Mouse (Mus musculus): ENCODE data around the gene Rgs7bp. TPM values are rescaled to one million over a fixed set of nuclear protein-coding genes. Genes with fewer than 3 reads are reported as not detected.
A peak's percentile ranks its signal among the peaks of the same experiment; 100 is the strongest.

Rgs7bp gene
- total RNA-seq (2014; rRNA removed): 18.5 and 19.8 TPM in 2 replicates
- 11.6 and 11.8 TPM in 2 replicates for polyA plus RNA-seq (2015; fragmentation: Nextera tagmentation; extraction: Ambion mirVana)

DNA sequence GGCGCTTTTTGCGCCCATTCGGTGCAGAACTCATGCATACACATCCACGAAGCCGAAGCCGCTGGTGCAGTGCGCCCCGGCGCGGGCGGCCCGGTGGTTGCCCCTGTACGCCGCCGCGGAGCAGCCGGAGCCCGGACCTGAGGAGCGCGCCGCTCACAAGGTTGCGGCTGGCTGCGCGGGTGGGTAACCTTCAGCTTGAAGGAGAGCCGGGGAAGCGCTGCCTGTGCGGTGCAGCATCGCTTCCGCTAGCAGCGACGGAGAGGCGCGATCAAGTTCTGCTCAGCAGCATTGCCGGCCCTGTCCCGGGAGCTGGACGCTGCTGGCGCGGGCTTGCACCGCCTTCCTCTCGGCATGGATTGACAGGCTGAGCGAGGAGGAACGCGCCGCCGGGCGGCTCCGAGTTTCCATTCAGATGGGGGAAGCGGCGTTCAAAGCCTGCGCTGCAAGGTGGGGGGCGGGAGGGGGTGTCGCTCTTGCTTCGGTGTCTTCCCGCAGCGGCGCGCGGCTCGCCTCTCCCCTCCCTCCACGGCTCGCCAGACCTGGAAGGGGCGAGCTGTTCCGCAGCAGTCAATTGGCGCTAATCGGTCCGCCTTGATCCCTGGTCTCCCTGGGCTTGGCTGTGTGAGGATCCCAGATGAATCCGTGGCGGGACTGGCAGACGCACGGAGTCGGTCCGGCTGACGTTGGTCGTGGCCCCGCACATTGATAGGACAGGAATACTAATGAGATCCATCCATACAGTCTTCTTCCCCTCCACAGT, at the start of gene Rgs7bp:
Gene Rgs7bp, minus strand, starts transcription at position 750 of the 760 bp plus-strand sequence.
- Histone ChIP-seq H3K9ac (replicated peaks; ENCODE audit: low read length) (peak within 1 kb of the TSS; percentile 72), H3K4me2 (ENCODE audit: low read depth, low read length) (peak within 1 kb of the TSS; percentile 55), H3K36me3 (ENCODE audit: insufficient read depth, low read length) (no peaks in the 10 kb centered on the region), H3K4me1 (ENCODE audit: insufficient read depth, low read length) (peaks cover 5% of the 10 kb centered on the region; the same call in 1 of the 2 replicates), H3K27ac (peak within 1 kb of the TSS; percentile 91), H3K27me3 (ENCODE audit: insufficient read depth, low read length) (no peaks in the 10 kb centered on the region), H3K9me3 (ENCODE audit: low read length) (no peaks in the 10 kb centered on the region), H3K4me3 (ENCODE audit: low read length) (peak within 1 kb of the TSS; percentile 79)
- ATAC-seq (peak; percentile 92), DNase-seq (ENCODE audit: low spot score) (peak; percentile 86)
- WGBS: under 1% methylated on average over 74 of the region's 75 CpGs
- TF ChIP-seq CTCF (IDR thresholded peaks at IDR 0.05; ENCODE audit: low read depth): no peak; the same call in 1 of the 2 replicates

DNA sequence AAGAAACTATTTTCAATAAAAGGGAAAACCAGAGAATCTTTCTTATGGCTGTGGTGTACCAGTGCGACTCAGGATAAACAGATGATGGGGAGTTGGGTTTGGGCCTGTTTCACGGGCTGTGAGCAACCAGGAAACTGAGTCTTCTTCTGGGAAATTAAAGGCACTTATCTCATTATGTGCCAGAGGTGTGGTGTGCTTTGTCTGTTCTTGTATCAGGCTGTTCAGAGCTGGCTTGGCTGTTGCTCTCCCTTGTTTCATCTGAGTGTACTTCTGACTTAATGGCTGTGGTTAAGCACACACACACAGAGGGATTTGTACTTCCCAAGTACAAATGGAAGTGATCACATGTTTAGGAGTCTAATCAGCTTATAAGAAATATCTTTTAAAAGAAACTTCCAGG, 49.7 kb upstream of the Rgs7bp start:
- TF ChIP-seq CTCF (IDR thresholded peaks at IDR 0.05; ENCODE audit: low read depth): no peak
- H3K4me2 ChIP-seq (ENCODE audit: low read depth, low read length): no peak overlapping the region
- no peak overlapping the region for H3K9ac ChIP-seq (replicated peaks; ENCODE audit: low read length)
- 92% methylated on average over 2 of the region's 2 CpGs for WGBS
- no peak for ATAC-seq
- H3K4me1 ChIP-seq (ENCODE audit: insufficient read depth, low read length): no peaks in the 10 kb centered on the region
- no peak for DNase-seq (ENCODE audit: low spot score)
- H3K36me3 ChIP-seq (ENCODE audit: insufficient read depth, low read length): no peaks in the 10 kb centered on the region
- no peak overlapping the region for H3K4me3 ChIP-seq (ENCODE audit: low read length)
- no peaks in the 10 kb centered on the region for H3K9me3 ChIP-seq (ENCODE audit: low read length)
- no peak overlapping the region for H3K27ac ChIP-seq
- no peaks in the 10 kb centered on the region for H3K27me3 ChIP-seq (ENCODE audit: insufficient read depth, low read length)

DNA sequence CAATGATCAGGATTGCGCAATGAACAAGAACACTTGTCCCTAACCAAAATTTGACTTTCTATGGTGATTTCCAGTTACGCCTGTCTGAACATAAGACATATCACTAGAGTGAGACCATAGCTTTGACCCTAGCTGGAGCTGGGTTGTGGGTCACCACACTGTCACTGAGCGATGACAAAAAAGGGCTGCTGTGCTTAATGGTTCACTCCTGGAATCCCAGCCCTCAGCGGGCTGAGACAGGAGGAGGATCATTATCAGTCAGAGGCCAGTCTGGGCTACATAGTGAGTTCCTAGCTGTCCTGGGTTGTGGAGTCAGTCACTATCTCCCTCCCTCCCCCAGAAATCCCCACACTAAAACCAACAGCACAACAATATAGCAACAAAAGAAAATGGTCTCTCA, 46.0 kb upstream of the Rgs7bp start:
- H3K27ac ChIP-seq: no peak overlapping the region
- 73% methylated on average over 4 of the region's 4 CpGs for WGBS
- no peak overlapping the region for H3K4me3 ChIP-seq (ENCODE audit: low read length)
- no peaks in the 10 kb centered on the region for H3K27me3 ChIP-seq (ENCODE audit: insufficient read depth, low read length)
- DNase-seq (ENCODE audit: low spot score) (no peak), ATAC-seq (no peak)
- no peaks in the 10 kb centered on the region for H3K9me3 ChIP-seq (ENCODE audit: low read length)
- H3K4me1 ChIP-seq (ENCODE audit: insufficient read depth, low read length): no peaks in the 10 kb centered on the region
- H3K9ac ChIP-seq (replicated peaks; ENCODE audit: low read length): no peak overlapping the region
- TF ChIP-seq CTCF (IDR thresholded peaks at IDR 0.05; ENCODE audit: low read depth): no peak
- no peaks in the 10 kb centered on the region for H3K36me3 ChIP-seq (ENCODE audit: insufficient read depth, low read length)
- no peak overlapping the region for H3K4me2 ChIP-seq (ENCODE audit: low read depth, low read length)

DNA sequence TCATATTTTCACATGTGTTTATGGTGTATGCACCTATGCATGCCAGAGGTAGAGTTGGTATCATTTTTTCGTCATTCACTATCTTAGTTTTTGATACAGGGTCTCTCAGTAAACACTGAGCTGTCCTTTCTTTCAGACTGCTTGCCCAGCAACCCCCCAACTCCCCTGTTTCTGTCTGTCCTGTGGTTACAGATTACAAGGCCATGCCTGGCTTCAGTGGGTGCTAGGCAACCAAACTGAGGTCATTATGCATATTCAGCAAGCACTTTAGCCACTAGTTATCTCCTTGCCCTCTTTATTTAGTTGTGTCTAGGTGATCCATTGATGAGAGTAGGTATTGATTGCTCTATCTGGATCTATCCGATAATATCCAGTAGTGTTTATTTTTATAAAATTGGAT, 41.6 kb upstream of the Rgs7bp start:
- Histone ChIP-seq H3K4me1 (ENCODE audit: insufficient read depth, low read length) (no peaks in the 10 kb centered on the region), H3K4me3 (ENCODE audit: low read length) (no peak overlapping the region), H3K27ac (no peak overlapping the region), H3K9ac (replicated peaks; ENCODE audit: low read length) (no peak overlapping the region), H3K36me3 (ENCODE audit: insufficient read depth, low read length) (no peaks in the 10 kb centered on the region), H3K9me3 (ENCODE audit: low read length) (no peaks in the 10 kb centered on the region), H3K4me2 (ENCODE audit: low read depth, low read length) (no peak overlapping the region), H3K27me3 (ENCODE audit: insufficient read depth, low read length) (no peaks in the 10 kb centered on the region)
- no peak for DNase-seq (ENCODE audit: low spot score)
- TF ChIP-seq CTCF (IDR thresholded peaks at IDR 0.05; ENCODE audit: low read depth): no peak
- no peak for ATAC-seq
- WGBS: 63% methylated on average over 2 of the region's 2 CpGs

DNA sequence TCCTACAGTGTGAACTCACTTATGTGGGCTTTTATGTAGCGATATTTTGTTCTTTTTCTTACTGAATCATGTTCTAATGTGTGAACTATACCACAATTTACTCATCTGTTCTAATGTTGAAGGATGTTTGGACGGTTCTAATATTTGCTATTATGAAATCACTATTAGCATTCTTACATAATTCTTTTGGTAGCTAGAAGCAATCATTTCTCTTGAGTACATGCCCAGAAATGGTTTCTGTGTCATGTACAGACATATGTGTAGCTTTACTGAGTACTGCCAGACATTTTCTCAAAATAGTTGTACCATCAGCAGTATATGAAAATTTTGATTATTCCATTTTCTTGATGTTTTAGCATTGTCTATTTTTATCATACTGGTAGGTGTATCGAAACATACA, 34.5 kb upstream of the Rgs7bp start:
- H3K9me3 ChIP-seq (ENCODE audit: low read length): no peaks in the 10 kb centered on the region
- DNase-seq (ENCODE audit: low spot score) (no peak), ATAC-seq (no peak)
- no peaks in the 10 kb centered on the region for H3K36me3 ChIP-seq (ENCODE audit: insufficient read depth, low read length)
- H3K27me3 ChIP-seq (ENCODE audit: insufficient read depth, low read length): no peaks in the 10 kb centered on the region
- H3K4me1 ChIP-seq (ENCODE audit: insufficient read depth, low read length): no peaks in the 10 kb centered on the region
- H3K27ac ChIP-seq: no peak overlapping the region
- no peak overlapping the region for H3K4me2 ChIP-seq (ENCODE audit: low read depth, low read length)
- no peak overlapping the region for H3K9ac ChIP-seq (replicated peaks; ENCODE audit: low read length)
- WGBS: 95% methylated on average over 3 of the region's 3 CpGs
- no peak overlapping the region for H3K4me3 ChIP-seq (ENCODE audit: low read length)
- TF ChIP-seq CTCF (IDR thresholded peaks at IDR 0.05; ENCODE audit: low read depth): no peak

DNA sequence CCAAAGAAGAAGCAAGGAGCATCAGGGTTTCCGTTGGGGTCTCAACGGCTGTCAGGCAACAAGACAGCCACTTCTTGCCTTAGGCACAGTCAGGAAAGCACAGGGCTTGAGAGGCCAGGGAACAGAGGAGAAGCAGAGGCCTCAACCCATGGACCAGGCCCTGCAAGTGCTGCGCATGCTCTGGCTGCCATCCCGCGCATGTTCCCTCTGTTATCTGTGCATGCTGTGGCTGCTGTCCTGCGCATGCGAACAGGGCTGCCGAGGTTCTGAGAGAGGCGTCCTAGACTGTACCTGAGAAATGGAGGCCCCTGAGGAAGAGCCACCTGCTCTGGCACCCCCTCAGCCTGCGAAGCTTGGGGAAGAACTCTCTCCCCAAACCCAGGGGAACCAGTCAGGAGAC, 27.1 kb upstream of the Rgs7bp start, which contains the start of gene 4933425L06Rik:
Gene 4933425L06Rik, plus strand, starts transcription at position 261 of the 400 bp plus-strand sequence.
- H3K4me2 ChIP-seq (ENCODE audit: low read depth, low read length): no peak within 1 kb of the TSS
- no peaks in the 10 kb centered on the region for H3K4me1 ChIP-seq (ENCODE audit: insufficient read depth, low read length)
- H3K9me3 ChIP-seq (ENCODE audit: low read length): no peaks in the 10 kb centered on the region
- H3K4me3 ChIP-seq (ENCODE audit: low read length): no peak within 1 kb of the TSS
- DNase-seq (ENCODE audit: low spot score) (no peak), ATAC-seq (no peak)
- no peaks in the 10 kb centered on the region for H3K27me3 ChIP-seq (ENCODE audit: insufficient read depth, low read length)
- H3K36me3 ChIP-seq (ENCODE audit: insufficient read depth, low read length): no peaks in the 10 kb centered on the region
- no peak within 1 kb of the TSS for H3K27ac ChIP-seq
- WGBS: 93% methylated on average over 10 of the region's 10 CpGs
- TF ChIP-seq CTCF (IDR thresholded peaks at IDR 0.05; ENCODE audit: low read depth): no peak
- no peak within 1 kb of the TSS for H3K9ac ChIP-seq (replicated peaks; ENCODE audit: low read length)

All from hindbrain, postnatal 0 days (tissue).